Mouse (Mus musculus): ENCODE measurements at regions not wholly inside any gene's neighbourhood (a gene's known extent, or its start where the extent isn't known, plus 50 kb on each side); places are given as distances from the start of the nearest gene placed in this dataset.

GRCm38 (mm10) chr4:54611990-54612980 lies 332.6 kb upstream of the Zfp462 start:
- no peak for DNase-seq

DNA sequence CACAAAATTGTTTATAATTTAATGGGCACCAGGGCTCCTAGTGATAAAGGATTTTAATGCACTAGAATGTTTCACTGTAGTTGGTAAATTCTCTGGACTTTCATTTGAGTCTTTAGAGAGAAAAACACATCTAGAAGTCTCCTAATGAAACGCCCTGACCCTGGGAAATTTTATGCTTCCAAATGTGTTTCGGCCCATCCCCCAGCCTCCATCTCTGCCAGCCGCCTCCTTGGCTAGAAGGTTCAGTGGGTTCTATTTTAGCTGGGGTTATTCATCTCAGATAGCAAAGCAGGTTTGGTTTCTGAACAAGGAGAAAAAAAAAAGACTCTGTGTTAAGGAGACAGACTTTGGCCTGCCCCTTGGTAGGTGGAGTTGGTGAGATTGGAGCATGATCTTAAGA lies 331.8 kb upstream of the Zfp462 start:
- peak; percentile 71 for DNase-seq

GRCm38 (mm10) chr4:54613611-54614010 lies 331.2 kb upstream of the Zfp462 start:
- peak; percentile 74 for DNase-seq

GRCm38 (mm10) chr4:54615886-54616285 lies 329.0 kb upstream of the Zfp462 start:
- peak; percentile 40 for DNase-seq

- peak; percentile 43 for DNase-seq
These were observed 320.6 kb upstream of the Zfp462 start for GRCm38 (mm10) chr4:54624024-54624873.

- peak; percentile 71 for DNase-seq
These were observed 307.7 kb upstream of the Zfp462 start for GRCm38 (mm10) chr4:54636986-54637641.

GRCm38 (mm10) chr4:54646033-54646432 lies 298.8 kb upstream of the Zfp462 start:
- peak; percentile 6 for DNase-seq

DNA sequence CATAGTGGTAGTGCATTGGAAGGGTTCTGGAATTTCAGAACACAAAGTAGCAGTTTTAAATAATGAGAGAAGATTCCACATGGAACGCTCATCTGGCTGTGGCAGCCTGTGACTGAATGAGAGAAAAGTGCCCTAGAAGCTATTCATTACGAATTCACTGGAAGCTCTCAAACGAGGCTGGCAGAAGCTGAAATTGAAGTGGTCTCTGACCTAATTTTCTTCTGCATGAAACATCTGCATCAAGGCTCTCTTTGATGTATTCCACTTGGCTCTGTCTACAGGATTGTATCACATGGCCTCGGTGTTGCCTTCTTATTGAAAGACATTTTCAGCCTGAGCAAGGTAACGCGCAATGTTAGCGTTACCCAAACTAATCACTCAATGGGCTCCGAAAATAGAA lies 298.4 kb upstream of the Zfp462 start:
- no peak for DNase-seq

GRCm38 (mm10) chr4:54648254-54648653 lies 296.6 kb upstream of the Zfp462 start:
- peak; percentile 65 for DNase-seq

GRCm38 (mm10) chr4:54651646-54652110 lies 293.2 kb upstream of the Zfp462 start:
- no peak for DNase-seq

- DNase-seq: peak; percentile 70
These were observed 292.5 kb upstream of the Zfp462 start for GRCm38 (mm10) chr4:54652111-54653021.

GRCm38 (mm10) chr4:54653097-54653776 lies 291.6 kb upstream of the Zfp462 start:
- peak; percentile 55 for DNase-seq

All from heart, adult 11 months (tissue).